30 mouse cellular contexts compared by ENCODE assay signal in genomic region chr5:55791755-55792629, GRCm38 (mm10).
A peak's percentile ranks its signal among the peaks of the same experiment; 100 is the strongest.
DNase-seq lines count a peak whose midpoint lies in the region; ATAC-seq and TF ChIP-seq lines count a peak whose summit lies in the region.
"Had no signal": no experiment of that assay in that cellular context is flagged by ENCODE, and none has a peak within 500 bp of the region (broad histone marks: within the 10 kb centered on the region; RNA-seq: fewer than 3 reads in every experiment).

No protein-coding gene starts in this region.

- H3K4me3 ChIP-seq in forebrain, embryonic 11.5 days (ENCODE audit: low read depth, low read length), result no peak overlapping the region
- H3K4me3 ChIP-seq in forebrain, embryonic 10.5 days, result no peak overlapping the region
- H3K4me3 ChIP-seq in hindbrain, postnatal 0 days (ENCODE audit: low read length), result no peak overlapping the region
- H3K4me3 ChIP-seq in hindbrain, embryonic 10.5 days, result no peak overlapping the region
- H3K4me3 ChIP-seq: embryonic facial prominence, embryonic 13.5 days; heart, embryonic 13.5 days; midbrain, embryonic 10.5 days; midbrain, embryonic 15.5 days; neural tube, embryonic 12.5 days had no signal

- no peaks in the 10 kb centered on the region for H3K27me3 ChIP-seq in forebrain, embryonic 11.5 days (ENCODE audit: control insufficient read depth, insufficient read depth, low read length)
- H3K27me3 ChIP-seq in forebrain, embryonic 10.5 days (ENCODE audit: poor library complexity, severe bottlenecking), result no peaks in the 10 kb centered on the region
- no peaks in the 10 kb centered on the region for H3K27me3 ChIP-seq in hindbrain, postnatal 0 days (ENCODE audit: insufficient read depth, low read length)
- no peaks in the 10 kb centered on the region for H3K27me3 ChIP-seq in hindbrain, embryonic 10.5 days (ENCODE audit: insufficient read depth, poor library complexity, severe bottlenecking)
- H3K27me3 ChIP-seq: CH12.LX; embryonic facial prominence, embryonic 13.5 days; heart, embryonic 13.5 days; midbrain, embryonic 15.5 days; neural tube, embryonic 12.5 days had no signal

- H3K4me1 ChIP-seq in forebrain, embryonic 11.5 days (replicated peaks; ENCODE audit: control insufficient read depth, insufficient read depth, low read length), result no peaks in the 10 kb centered on the region
- peaks cover 4% of the 10 kb centered on the region; the same call in 1 of the 2 replicates for H3K4me1 ChIP-seq in forebrain, embryonic 10.5 days
- H3K4me1 ChIP-seq in hindbrain, postnatal 0 days (ENCODE audit: insufficient read depth, low read length), result no peaks in the 10 kb centered on the region
- no peaks in the 10 kb centered on the region for H3K4me1 ChIP-seq in hindbrain, embryonic 10.5 days (replicated peaks)
- H3K4me1 ChIP-seq: embryonic facial prominence, embryonic 13.5 days; heart, embryonic 13.5 days; midbrain, embryonic 15.5 days; neural tube, embryonic 12.5 days had no signal

- H3K9ac ChIP-seq in forebrain, embryonic 11.5 days (ENCODE audit: low read length), result no peak overlapping the region
- H3K9ac ChIP-seq in hindbrain, postnatal 0 days (replicated peaks; ENCODE audit: low read length), result no peak overlapping the region
- H3K9ac ChIP-seq: embryonic facial prominence, embryonic 13.5 days; heart, embryonic 13.5 days; liver, embryonic 14.5 days; midbrain, embryonic 15.5 days; neural tube, embryonic 12.5 days had no signal

- H3K36me3 ChIP-seq in forebrain, embryonic 11.5 days (ENCODE audit: control insufficient read depth, insufficient read depth, low read length), result no peaks in the 10 kb centered on the region
- H3K36me3 ChIP-seq in forebrain, embryonic 10.5 days (replicated peaks), result no peaks in the 10 kb centered on the region
- H3K36me3 ChIP-seq in hindbrain, postnatal 0 days (ENCODE audit: insufficient read depth, low read length), result no peaks in the 10 kb centered on the region
- H3K36me3 ChIP-seq in hindbrain, embryonic 10.5 days, result no peaks in the 10 kb centered on the region
- H3K36me3 ChIP-seq: embryonic facial prominence, embryonic 13.5 days; heart, embryonic 13.5 days; midbrain, embryonic 10.5 days; midbrain, embryonic 15.5 days; neural tube, embryonic 12.5 days had no signal

- H3K4me2 ChIP-seq in forebrain, embryonic 11.5 days (ENCODE audit: low read depth, low read length, severe bottlenecking), result no peak overlapping the region
- H3K4me2 ChIP-seq in hindbrain, postnatal 0 days (ENCODE audit: low read depth, low read length), result no peak overlapping the region
- H3K4me2 ChIP-seq: embryonic facial prominence, embryonic 13.5 days; heart, embryonic 13.5 days; midbrain, embryonic 15.5 days; neural tube, embryonic 12.5 days had no signal

- 0 out of 2 replicates have a peak, but pooled peaks have one; percentile 39 for ATAC-seq in forebrain, embryonic 11.5 days (replicated peaks; ENCODE audit: low FRiP score)
- ATAC-seq in hindbrain, postnatal 0 days, result no peak
- ATAC-seq: intestine, embryonic 16.5 days; midbrain, embryonic 15.5 days had no signal

- 42% methylated on average over 8 of the region's 8 CpGs for WGBS in forebrain, embryonic 11.5 days
- WGBS in forebrain, embryonic 10.5 days, result 49% methylated on average over 8 of the region's 8 CpGs
- WGBS in hindbrain, postnatal 0 days, result 52% methylated on average over 8 of the region's 8 CpGs
- WGBS in hindbrain, embryonic 10.5 days, result 59% methylated on average over 8 of the region's 8 CpGs

- no peak for DNase-seq in forebrain, embryonic 11.5 days (ENCODE audit: low spot score)
- no peak for DNase-seq in forebrain, embryonic 10.5 days (ENCODE audit: extremely low spot score, low spot score)
- DNase-seq in hindbrain, postnatal 0 days (ENCODE audit: low spot score), result peak; percentile 2
- DNase-seq in hindbrain, embryonic 10.5 days (ENCODE audit: low spot score), result no peak
- peak; percentile 93 for DNase-seq in ZHBTc4 (ENCODE audit: low read depth, low spot score)
- peak; percentile 1 for DNase-seq in telencephalon, adult 2 months (ENCODE audit: low read depth, low spot score)
- no peak for DNase-seq in ovary, postnatal 36 days (ENCODE audit: low spot score)
- DNase-seq in kidney, postnatal 4 days, result no peak
- DNase-seq: adrenal gland, postnatal 14 days; cerebellum, adult 18-20 months; cerebellum, postnatal 10 days; gastrocnemius, postnatal 10 days; heart, postnatal 10 days; kidney, adult 8-10 months; layer of hippocampus, adult 9-11 months; liver; lung, adult 2 months; lung, postnatal 10 days; spleen, adult 18-20 months; thymus, adult 2 months had no signal

- H3K9me3 ChIP-seq in forebrain, embryonic 11.5 days (ENCODE audit: control insufficient read depth, low read length), result no peaks in the 10 kb centered on the region
- no peaks in the 10 kb centered on the region for H3K9me3 ChIP-seq in forebrain, embryonic 10.5 days
- no peaks in the 10 kb centered on the region for H3K9me3 ChIP-seq in hindbrain, postnatal 0 days (ENCODE audit: low read length)
- H3K9me3 ChIP-seq in hindbrain, embryonic 10.5 days, result no peaks in the 10 kb centered on the region
- H3K9me3 ChIP-seq: embryonic facial prominence, embryonic 13.5 days; heart, embryonic 13.5 days; midbrain, embryonic 10.5 days; midbrain, embryonic 15.5 days; neural tube, embryonic 12.5 days had no signal

- no peak for TF ChIP-seq CTCF in hindbrain, postnatal 0 days (IDR thresholded peaks at IDR 0.05; ENCODE audit: low read depth)

- no peak overlapping the region for H3K27ac ChIP-seq in forebrain, embryonic 11.5 days (ENCODE audit: low read depth, low read length)
- H3K27ac ChIP-seq in forebrain, embryonic 10.5 days, result no peak overlapping the region
- no peak overlapping the region for H3K27ac ChIP-seq in hindbrain, postnatal 0 days
- no peak overlapping the region for H3K27ac ChIP-seq in hindbrain, embryonic 10.5 days
- H3K27ac ChIP-seq: embryonic facial prominence, embryonic 13.5 days; heart, embryonic 13.5 days; kidney, postnatal 0 days; liver, embryonic 14.5 days; midbrain, embryonic 10.5 days; midbrain, embryonic 15.5 days; neural tube, embryonic 12.5 days; stomach, postnatal 0 days had no signal

Comparison
In these comparisons a context has a peak if more than half of its experiments do, and no peak if none do; other contexts are left out.
1. DNase-seq: peak in hindbrain, postnatal 0 days (single experiment), ZHBTc4 (single experiment) and telencephalon, adult 2 months (single experiment); none in forebrain, embryonic 11.5 days (single experiment), forebrain, embryonic 10.5 days (single experiment), hindbrain, embryonic 10.5 days (single experiment), ovary, postnatal 36 days (single experiment) and kidney, postnatal 4 days (0 of 2).